ENCODE assay signal across 9 mouse cellular contexts in the genomic region with DNA sequence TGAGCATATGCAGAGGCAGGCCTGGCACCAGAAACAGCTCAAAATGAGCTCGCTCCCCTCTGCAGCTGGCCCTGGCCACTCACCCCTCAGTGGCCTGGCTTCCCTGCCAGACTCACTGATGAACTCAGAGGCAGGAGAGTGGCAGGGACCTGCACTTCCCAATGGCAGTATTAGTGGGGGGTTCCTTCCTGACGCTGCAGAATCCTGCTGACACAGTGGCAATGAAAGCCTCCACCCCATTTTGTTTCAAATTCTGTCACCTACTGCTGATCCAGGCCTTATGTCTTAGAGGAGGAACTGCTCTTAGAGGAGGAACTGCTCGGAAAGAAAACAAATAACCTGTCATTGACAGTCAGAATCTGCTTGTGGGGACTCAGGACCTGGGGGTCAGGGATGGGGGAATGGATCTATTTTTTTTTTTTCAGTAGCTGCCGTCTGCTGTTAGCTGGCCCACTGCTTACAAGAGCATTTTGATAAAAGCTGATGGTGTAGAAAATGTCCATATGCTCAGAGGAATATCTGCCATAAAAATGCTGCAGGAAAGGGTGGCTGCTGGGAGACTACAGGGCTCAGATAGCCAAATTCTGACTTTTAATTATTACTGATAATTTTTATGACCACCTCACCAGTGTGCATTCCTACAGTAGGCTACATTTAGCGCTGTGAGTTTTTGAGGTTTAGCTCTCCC. TPM values are rescaled to one million over a fixed set of nuclear protein-coding genes. Genes with fewer than 3 reads are reported as not detected.
A peak's percentile ranks its signal among the peaks of the same experiment; 100 is the strongest.
DNase-seq lines count a peak whose midpoint lies in the region; ATAC-seq and TF ChIP-seq lines count a peak whose summit lies in the region.
"Had no signal": no experiment of that assay in that cellular context is flagged by ENCODE, and none has a peak within 500 bp of the region (broad histone marks: within the 10 kb centered on the region; RNA-seq: fewer than 3 reads in every experiment).

No protein-coding gene starts in this region.

- intact Hi-C loops in heart, postnatal 10 days (cut with DNase I) = no loop called here

- H3K9ac ChIP-seq in heart, embryonic 12.5 days = peak overlapping the region; percentile 52
- no peak overlapping the region for H3K9ac ChIP-seq in lung, embryonic 16.5 days (ENCODE audit: low read length)
- H3K9ac ChIP-seq in forebrain, embryonic 15.5 days (replicated peaks) = no peak overlapping the region

- H3K27ac ChIP-seq in heart, embryonic 12.5 days (ENCODE audit: poor library complexity, severe bottlenecking) = peak overlapping the region; percentile 88
- peak overlapping the region; percentile 85 for H3K27ac ChIP-seq in lung, embryonic 16.5 days (ENCODE audit: low read length)
- H3K27ac ChIP-seq in forebrain, embryonic 15.5 days (replicated peaks) = peak overlapping the region; percentile 79
- H3K27ac ChIP-seq in olfactory bulb, adult 2 months (ENCODE audit: insufficient read depth, low read depth, low read length) = peak overlapping the region; percentile 80

- H3K9me3 ChIP-seq in heart, embryonic 12.5 days (replicated peaks) = no peaks in the 10 kb centered on the region
- no peaks in the 10 kb centered on the region for H3K9me3 ChIP-seq in lung, embryonic 16.5 days (ENCODE audit: control insufficient read depth, low read length)
- H3K9me3 ChIP-seq in forebrain, embryonic 15.5 days = no peaks in the 10 kb centered on the region
- H3K9me3 ChIP-seq: megakaryocyte, embryonic 14.5 days had no signal

- peak overlapping the region; percentile 31; the same call in 1 of the 2 replicates for H3K4me2 ChIP-seq in heart, embryonic 12.5 days
- peak overlapping the region; percentile 13; the same call in 1 of the 2 replicates for H3K4me2 ChIP-seq in lung, embryonic 16.5 days (ENCODE audit: low read depth, low read length)
- H3K4me2 ChIP-seq in forebrain, embryonic 15.5 days (replicated peaks) = no peak overlapping the region

- peaks cover 98% of the 10 kb centered on the region for H3K4me1 ChIP-seq in heart, embryonic 12.5 days (replicated peaks)
- peaks cover 41% of the 10 kb centered on the region for H3K4me1 ChIP-seq in lung, embryonic 16.5 days (replicated peaks; ENCODE audit: control insufficient read depth, insufficient read depth, low read length)
- peaks cover 65% of the 10 kb centered on the region for H3K4me1 ChIP-seq in forebrain, embryonic 15.5 days
- H3K4me1 ChIP-seq in olfactory bulb, adult 2 months (ENCODE audit: control insufficient read depth, insufficient read depth, low read length) = peaks cover 56% of the 10 kb centered on the region

- H3K27me3 ChIP-seq in heart, embryonic 12.5 days (replicated peaks) = no peaks in the 10 kb centered on the region
- no peaks in the 10 kb centered on the region for H3K27me3 ChIP-seq in lung, embryonic 16.5 days (ENCODE audit: control insufficient read depth, insufficient read depth, low read depth, low read length)
- no peaks in the 10 kb centered on the region for H3K27me3 ChIP-seq in forebrain, embryonic 15.5 days
- H3K27me3 ChIP-seq: megakaryocyte, embryonic 14.5 days had no signal

- 41% methylated on average over 5 of the region's 5 CpGs for WGBS in heart, embryonic 12.5 days
- 34% methylated on average over 5 of the region's 5 CpGs for WGBS in lung, embryonic 16.5 days
- whole genome bisulfite sequencing in forebrain, embryonic 15.5 days = 44% methylated on average over 5 of the region's 5 CpGs
- WGBS in olfactory bulb, adult 2 months = 39% methylated on average over 5 of the region's 5 CpGs

- peaks cover 5% of the 10 kb centered on the region; the same call in 1 of the 2 replicates for H3K36me3 ChIP-seq in heart, embryonic 12.5 days
- peaks cover 3% of the 10 kb centered on the region; the same call in 1 of the 2 replicates for H3K36me3 ChIP-seq in lung, embryonic 16.5 days (ENCODE audit: control insufficient read depth, insufficient read depth, low read length)
- peaks cover 13% of the 10 kb centered on the region for H3K36me3 ChIP-seq in forebrain, embryonic 15.5 days

- no peak for ATAC-seq in heart, embryonic 12.5 days (ENCODE audit: insufficient number of reproducible peaks, low FRiP score)
- ATAC-seq in lung, embryonic 16.5 days (ENCODE audit: low read depth) = peak; percentile 56
- ATAC-seq in forebrain, embryonic 15.5 days (replicated peaks) = no peak
- ATAC-seq in CD4-positive, CD25-positive, alpha-beta regulatory T cell, adult 4 months = no peak

- DNase-seq in heart, postnatal 10 days = no peak
- no peak for DNase-seq in lung, postnatal 14 days
- no peak for DNase-seq in layer of hippocampus, adult 8-10 months (ENCODE audit: low spot score in 2 of 2)

- TF ChIP-seq POLR2A in olfactory bulb, adult 2 months (IDR thresholded peaks at IDR 0.05; ENCODE audit: insufficient read depth, low read depth, low read length) = no peak

- no peak for TF ChIP-seq CTCF in olfactory bulb, adult 2 months (IDR thresholded peaks at IDR 0.05; ENCODE audit: insufficient read depth, low read depth, low read length)

- H3K4me3 ChIP-seq in heart, embryonic 12.5 days = no peak overlapping the region
- no peak overlapping the region for H3K4me3 ChIP-seq in lung, embryonic 16.5 days (ENCODE audit: low read length)
- H3K4me3 ChIP-seq in forebrain, embryonic 15.5 days = no peak overlapping the region
- H3K4me3 ChIP-seq in olfactory bulb, adult 2 months (ENCODE audit: insufficient read depth, low read depth, low read length) = no peak overlapping the region

RNA-seq across cellular contexts. Expression of gene Akt2, which starts 13.5 kb away (rescaled TPM):
- 85.0 and 89.4 TPM in 2 replicates for polyA plus RNA-seq in heart, embryonic 12.5 days (2016; fragmentation: Nextera tagmentation; extraction: Ambion mirVana)
- 100 to 1,000 TPM; 171 to 174 TPM for total RNA-seq in heart, postnatal 10 days (2021)
- polyA plus RNA-seq in lung, embryonic 16.5 days (2015; fragmentation: Nextera tagmentation; extraction: Ambion mirVana) = 89.4 and 93.0 TPM in 2 replicates
- polyA plus RNA-seq in forebrain, embryonic 15.5 days (2015; fragmentation: Nextera tagmentation; extraction: Ambion mirVana) = 94.2 and 97.1 TPM in 2 replicates
- polyA plus RNA-seq in olfactory bulb, adult 2 months (2012; ENCODE audit: insufficient read depth, insufficient read length, low replicate concordance, missing spikeins) = not detected in 2 replicates
- 10 to 100 TPM; 39.2 to 57.3 TPM for polyA plus RNA-seq in CD4-positive, CD25-positive, alpha-beta regulatory T cell, adult 4 months (2017; shearing (Covaris generic))
- total RNA-seq in layer of hippocampus, adult 8-10 months (2022) = 100 to 1,000 TPM in 2 of 4 experiments, 10 to 100 TPM in 2; 72.2 to 109 (median 97.5) TPM

RNA-seq across cellular contexts. Expression of gene Ttc9b, which starts 48.9 kb away (rescaled TPM):
- 0.09 TPM in 1 of 2 replicates, not detected in the other for polyA plus RNA-seq in heart, embryonic 12.5 days (2016; fragmentation: Nextera tagmentation; extraction: Ambion mirVana)
- not detected for total RNA-seq in heart, postnatal 10 days (2021)
- 0.29 and 0.40 TPM in 2 replicates for polyA plus RNA-seq in lung, embryonic 16.5 days (2015; fragmentation: Nextera tagmentation; extraction: Ambion mirVana)
- 64.1 and 66.2 TPM in 2 replicates for polyA plus RNA-seq in forebrain, embryonic 15.5 days (2015; fragmentation: Nextera tagmentation; extraction: Ambion mirVana)
- polyA plus RNA-seq in olfactory bulb, adult 2 months (2012; ENCODE audit: insufficient read depth, insufficient read length, low replicate concordance, missing spikeins) = not detected in 2 replicates
- not detected for polyA plus RNA-seq in CD4-positive, CD25-positive, alpha-beta regulatory T cell, adult 4 months (2017; shearing (Covaris generic))
- total RNA-seq in layer of hippocampus, adult 8-10 months (2022) = 10 to 100 TPM; 37.0 to 42.0 (median 41.1) TPM

RNA-seq across cellular contexts. Expression of gene 2310022A10Rik, which starts 51.8 kb away (rescaled TPM):
- 36.4 and 37.4 TPM in 2 replicates for polyA plus RNA-seq in heart, embryonic 12.5 days (2016; fragmentation: Nextera tagmentation; extraction: Ambion mirVana)
- 10 to 100 TPM; 60.3 to 65.0 TPM for total RNA-seq in heart, postnatal 10 days (2021)
- polyA plus RNA-seq in lung, embryonic 16.5 days (2015; fragmentation: Nextera tagmentation; extraction: Ambion mirVana) = 22.8 and 24.9 TPM in 2 replicates
- 36.9 and 38.9 TPM in 2 replicates for polyA plus RNA-seq in forebrain, embryonic 15.5 days (2015; fragmentation: Nextera tagmentation; extraction: Ambion mirVana)
- not detected in 2 replicates for polyA plus RNA-seq in olfactory bulb, adult 2 months (2012; ENCODE audit: insufficient read depth, insufficient read length, low replicate concordance, missing spikeins)
- polyA plus RNA-seq in CD4-positive, CD25-positive, alpha-beta regulatory T cell, adult 4 months (2017; shearing (Covaris generic)) = 10 to 100 TPM; 15.0 to 25.3 TPM
- total RNA-seq in layer of hippocampus, adult 8-10 months (2022) = 10 to 100 TPM; 25.9 to 34.2 (median 29.8) TPM

RNA-seq across cellular contexts. Expression of gene Pld3, which starts 51.8 kb away (rescaled TPM):
- 59.5 and 63.4 TPM in 2 replicates for polyA plus RNA-seq in heart, embryonic 12.5 days (2016; fragmentation: Nextera tagmentation; extraction: Ambion mirVana)
- total RNA-seq in heart, postnatal 10 days (2021) = 10 to 100 TPM; 32.5 to 35.1 TPM
- polyA plus RNA-seq in lung, embryonic 16.5 days (2015; fragmentation: Nextera tagmentation; extraction: Ambion mirVana) = 85.6 and 95.6 TPM in 2 replicates
- polyA plus RNA-seq in forebrain, embryonic 15.5 days (2015; fragmentation: Nextera tagmentation; extraction: Ambion mirVana) = 95.7 and 106 TPM in 2 replicates
- polyA plus RNA-seq in olfactory bulb, adult 2 months (2012; ENCODE audit: insufficient read depth, insufficient read length, low replicate concordance, missing spikeins) = not detected in 2 replicates
- polyA plus RNA-seq in CD4-positive, CD25-positive, alpha-beta regulatory T cell, adult 4 months (2017; shearing (Covaris generic)) = 100 to 1,000 TPM; 191 to 306 TPM
- 100 to 1,000 TPM; 559 to 594 (median 575) TPM for total RNA-seq in layer of hippocampus, adult 8-10 months (2022)

Comparison
In these comparisons a context has a peak if more than half of its experiments do, and no peak if none do; other contexts are left out.
1. RNA of gene Ttc9b, which starts 48.9 kb away (polyA plus RNA-seq): 64.1 to 66.2 TPM in forebrain, embryonic 15.5 days; 0.29 to 0.40 TPM in lung, embryonic 16.5 days, 0.09 TPM in heart, embryonic 12.5 days, not detected in CD4-positive, CD25-positive, alpha-beta regulatory T cell, adult 4 months and not detected in olfactory bulb, adult 2 months; every median in the first group is over 10 times any median in the second.
2. RNA of gene 2310022A10Rik, which starts 51.8 kb away (polyA plus RNA-seq): 36.9 to 38.9 TPM in forebrain, embryonic 15.5 days, 36.4 to 37.4 TPM in heart, embryonic 12.5 days, 15.0 to 25.3 TPM in CD4-positive, CD25-positive, alpha-beta regulatory T cell, adult 4 months and 22.8 to 24.9 TPM in lung, embryonic 16.5 days; not detected in olfactory bulb, adult 2 months; every median in the first group is over 10 times any median in the second.
3. Peak in every context shown above with its lines, with median percentiles within 50 percentile points of each other: H3K27ac ChIP-seq.